Mouse (Mus musculus) embryonic stem cell, embryonic (primary cell): Measurements from ENCODE around the gene Tubgcp6.

ENCODE experiments used
- CTCF ChIA-PET, 4 experiments: fragments of 300-600 bp in 2 of 4; fragments of 350-600 bp in 2 of 4; sonication (Branson Sonifier 250); formaldehyde crosslinking; loops; one replicate each; lab custom pipeline; 2022; ENCODE audit warnings: inconsistent platforms in 2 of 4; lab: Charles Lee
- POLR2A ChIA-PET, 4 experiments: fragments of 300-600 bp in 2 of 4; fragments of 350-600 bp in 2 of 4; sonication (Branson Sonifier 250); formaldehyde crosslinking; loops; one replicate each; lab custom pipeline; 2022; ENCODE audit warnings: antibody characterized with exemption in 4 of 4, inconsistent platforms in 1 of 4; lab: Charles Lee

Tubgcp6 gene

GRCm38 (mm10) chr15:89131316-89131715, 8.4 kb upstream of the Tubgcp6 start:
- ChIA-PET POLR2A (interaction anchor here in 2 of 4 experiments (0.6 to 1.9 kb wide), 2 partner anchors 38 to 434 kb away, joined by 3 to 4 read pairs; no protein-coding TSS in a partner anchor), CTCF (interaction anchor here in 1 of 4 experiments (0.5 kb wide), 1 partner anchor 79 kb away, joined by 3 read pairs; no protein-coding TSS in a partner anchor)

DNA sequence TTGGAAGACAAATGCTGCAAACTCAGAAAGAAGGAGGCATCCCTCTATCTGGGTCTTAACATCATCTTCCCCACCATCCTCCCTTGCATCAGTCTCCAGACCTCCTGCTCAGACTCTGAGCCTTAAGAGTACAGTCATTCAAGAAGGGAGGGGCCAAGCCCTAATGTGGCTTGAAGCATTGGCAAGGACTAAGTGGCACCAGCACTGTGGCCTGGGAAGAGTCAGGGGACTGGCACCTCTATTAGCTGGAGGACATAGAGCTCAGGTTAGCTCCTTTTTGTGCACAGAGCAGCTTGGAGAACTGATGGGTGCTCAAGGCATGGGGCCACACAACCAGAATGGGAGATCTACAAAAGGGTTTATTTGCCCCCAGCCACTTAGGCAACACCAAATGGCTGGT, 7.3 kb upstream of the Tubgcp6 start:
- CTCF ChIA-PET, result interaction anchor here in 1 of 4 experiments (0.8 kb wide), 1 partner anchor 10 kb away, joined by 3 read pairs; no protein-coding TSS in a partner anchor

DNA sequence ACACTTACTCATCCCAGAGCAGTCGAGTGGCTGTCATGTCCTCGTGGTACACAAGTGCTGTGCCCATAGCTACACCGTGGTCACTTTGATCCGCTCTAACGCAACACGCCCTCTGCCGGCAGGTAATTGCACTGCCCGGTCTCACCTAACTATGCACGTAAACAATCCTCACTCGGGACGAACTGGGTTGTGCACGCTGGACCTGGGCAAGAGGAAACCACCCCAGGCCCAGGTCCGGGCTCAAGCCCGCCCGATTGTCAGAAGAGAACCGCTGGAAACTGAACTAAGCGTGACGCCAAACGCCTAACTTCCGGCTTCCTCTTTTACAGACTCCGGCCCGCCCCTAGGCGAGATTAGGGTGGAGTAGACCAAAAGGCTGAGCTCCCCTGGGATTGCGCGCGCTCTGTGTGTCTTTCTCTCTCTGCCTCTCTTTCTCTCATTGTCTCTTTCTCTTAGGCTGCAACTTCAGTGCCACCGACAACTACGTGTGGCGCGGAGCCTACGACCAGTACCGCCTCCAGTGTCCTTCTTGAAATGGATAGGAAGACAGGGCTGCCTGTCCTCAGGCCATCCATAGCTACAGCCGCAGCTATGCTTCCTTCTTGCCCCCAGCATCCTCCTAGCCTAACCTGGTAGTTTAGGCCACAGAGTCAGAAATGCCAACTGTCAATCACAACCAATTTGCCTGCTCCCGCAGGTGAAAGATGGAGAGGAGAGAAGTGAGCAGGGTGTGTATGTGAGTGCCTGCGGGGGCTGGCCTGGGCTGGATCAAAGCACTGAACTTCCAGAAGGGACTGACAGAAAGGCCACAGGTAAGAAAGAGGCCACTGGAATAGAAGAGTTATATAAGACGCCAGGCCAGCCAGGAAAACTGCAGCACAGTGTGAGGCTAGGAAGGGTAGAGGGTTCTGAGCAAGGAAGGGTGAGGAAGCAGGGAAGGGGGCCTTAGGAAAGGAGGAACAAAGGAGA, 5.8 kb upstream of the Tubgcp6 start, which contains the start of gene Hdac10:
Gene Hdac10 (minus strand): TSS at position 319 of the 969 bp plus-strand sequence.
- ChIA-PET CTCF (interaction anchor here (0.5 to 2.7 kb wide), 80 partner anchors 9 to 1504 kb away, joined by 3 to 22 read pairs (median 4); partner anchors contain the start of genes Mapk12 (in 4 of the 4), Dennd6b (in 2 of the 4), Mapk11 (in 2 of the 4) and Ppp6r2 (in 2 of the 4)), POLR2A (interaction anchor here (0.6 to 2.5 kb wide), 44 partner anchors 8 to 377 kb away, joined by 3 to 16 read pairs (median 4); partner anchors contain the start of genes Dennd6b (in 2 of the 4), Pim3 (in 2 of the 4), Ppp6r2 (in 2 of the 4) and Adm2 (in 1 of the 4))

More for the DNA sequence above, 7.3 kb upstream of the Tubgcp6 start:
- POLR2A ChIA-PET, result interaction anchor here in 2 of 4 experiments (0.5 to 2.5 kb wide), 2 partner anchors 9 to 82 kb away, joined by 3 to 6 read pairs; no protein-coding TSS in a partner anchor

- CTCF ChIA-PET, result interaction anchor here (0.5 to 2.7 kb wide), 34 partner anchors 10 to 385 kb away, joined by 3 to 22 read pairs (median 5); partner anchors contain the start of genes Mapk12 (in 3 of the 4), Ppp6r2 (in 2 of the 4), Dennd6b (in 1 of the 4) and Selenoo (in 1 of the 4)
- POLR2A ChIA-PET, result interaction anchor here in 3 of 4 experiments (0.6 to 2.4 kb wide), 18 partner anchors 19 to 376 kb away, joined by 3 to 11 read pairs (median 4); partner anchors contain the start of genes Dennd6b (in 1 of the 3), Mapk11 (in 1 of the 3), Pim3 (in 1 of the 3) and Sbf1 (in 1 of the 3)
Observed at GRCm38 (mm10) chr15:89127364-89127940, 4.5 kb upstream of the Tubgcp6 start.

- POLR2A ChIA-PET, result interaction anchor here in 1 of 4 experiments (0.8 to 1.5 kb wide), 2 partner anchors 84 to 233 kb away, joined by 3 read pairs; no protein-coding TSS in a partner anchor
Observed at GRCm38 (mm10) chr15:89126622-89127021, 3.7 kb upstream of the Tubgcp6 start.

GRCm38 (mm10) chr15:89125351-89125750, 2.4 kb upstream of the Tubgcp6 start:
- POLR2A ChIA-PET, result no interaction called here
- CTCF ChIA-PET, result interaction anchor here in 1 of 4 experiments (1.8 kb wide), 1 partner anchor 86 kb away, joined by 5 read pairs; the partner anchor contains the start of gene Ppp6r2

More at GRCm38 (mm10) chr15:89126622-89127021, 3.7 kb upstream of the Tubgcp6 start:
- CTCF ChIA-PET, result interaction anchor here in 2 of 4 experiments (0.5 to 2.7 kb wide), 4 partner anchors 16 to 298 kb away, joined by 3 to 14 read pairs (median 6); no protein-coding TSS in a partner anchor

DNA sequence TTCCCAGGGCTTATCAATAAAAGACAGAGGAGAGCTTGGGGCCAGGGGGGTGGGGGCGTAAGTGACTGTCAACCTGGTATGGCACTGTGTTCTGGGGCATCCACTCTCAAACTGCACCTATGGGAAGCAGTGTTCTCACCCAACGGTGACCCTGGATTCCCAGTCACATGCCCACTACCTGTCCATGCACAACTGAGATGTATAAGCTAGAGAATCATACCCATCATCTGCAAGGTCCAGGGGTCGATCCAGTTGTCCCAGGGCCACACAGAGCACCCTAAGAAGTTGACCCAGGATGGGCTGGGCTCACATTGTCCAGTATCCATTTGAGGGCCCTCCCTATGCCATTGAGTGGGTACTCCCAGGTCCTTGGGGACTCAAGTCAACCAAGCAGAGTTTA, 1.4 kb upstream of the Tubgcp6 start:
- CTCF ChIA-PET, result interaction anchor here in 2 of 4 experiments (0.6 to 2.2 kb wide), 6 partner anchors 19 to 297 kb away, joined by 3 to 12 read pairs (median 5); partner anchors contain the start of genes Dennd6b (in 1 of the 2), Mapk11 (in 1 of the 2) and Ppp6r2 (in 1 of the 2)
- POLR2A ChIA-PET, result interaction anchor here in 2 of 4 experiments (0.6 to 2.5 kb wide), 6 partner anchors 14 to 81 kb away, joined by 3 to 10 read pairs (median 6); partner anchors contain the start of gene Dennd6b (in 1 of the 2)

- POLR2A ChIA-PET, result interaction anchor here (0.5 to 2.5 kb wide), 38 partner anchors 9 to 415 kb away, joined by 3 to 10 read pairs (median 4); partner anchors contain the start of genes Alg12 (in 2 of the 4), Creld2 (in 2 of the 4), Mapk12 (in 2 of the 4) and Dennd6b (in 1 of the 4)
- CTCF ChIA-PET, result interaction anchor here in 3 of 4 experiments (0.5 to 2.2 kb wide), 13 partner anchors 14 to 296 kb away, joined by 3 to 12 read pairs (median 4); partner anchors contain the start of genes Dennd6b (in 2 of the 3) and Mapk11 (in 2 of the 3)
Observed at GRCm38 (mm10) chr15:89123595-89123994, 683 bp upstream of the Tubgcp6 start.

DNA sequence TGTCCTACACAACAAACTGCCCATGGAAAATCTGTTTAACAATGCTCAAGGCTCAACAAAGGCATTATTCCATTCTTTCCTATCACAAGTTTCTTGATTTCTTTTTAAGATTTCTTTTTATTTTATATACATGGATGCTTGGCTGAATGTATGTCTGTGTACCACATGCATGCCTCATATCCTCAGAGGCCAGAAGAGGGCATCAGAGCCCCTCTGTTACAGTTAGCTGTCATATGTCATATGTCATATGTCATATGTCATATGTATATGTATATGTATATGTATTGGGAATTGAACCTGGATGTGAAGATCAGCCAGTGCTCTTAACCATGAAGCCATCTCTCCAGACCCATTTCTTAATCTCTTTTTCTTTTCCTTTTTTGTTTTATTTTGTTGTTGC, 4.9 kb downstream of the Tubgcp6 start:
- POLR2A ChIA-PET, result interaction anchor here in 1 of 4 experiments (1.4 kb wide), 1 partner anchor 40 kb away, joined by 3 read pairs; no protein-coding TSS in a partner anchor

GRCm38 (mm10) chr15:89110147-89110546, 12.8 kb downstream of the Tubgcp6 start:
- ChIA-PET POLR2A (interaction anchor here in 3 of 4 experiments (0.7 to 4.0 kb wide), 11 partner anchors 8 to 282 kb away, joined by 3 to 21 read pairs (median 4); partner anchors contain the start of genes Tubgcp6 (in 2 of the 3), Hdac10 (in 1 of the 3) and Selenoo (in 1 of the 3)), CTCF (interaction anchor here (0.5 to 2.4 kb wide), 11 partner anchors 11 to 1074 kb away, joined by 3 to 14 read pairs (median 4); partner anchors contain the start of genes Hdac10 (in 2 of the 4), Alg12 (in 1 of the 4), Selenoo (in 1 of the 4) and Tubgcp6 (in 1 of the 4))

More for the DNA sequence above, 4.9 kb downstream of the Tubgcp6 start:
- CTCF ChIA-PET, result interaction anchor here in 2 of 4 experiments (0.7 to 1.3 kb wide), 2 partner anchors 10 to 11 kb away, joined by 3 to 8 read pairs; partner anchors contain the start of gene Hdac10 (in 1 of the 2)

DNA sequence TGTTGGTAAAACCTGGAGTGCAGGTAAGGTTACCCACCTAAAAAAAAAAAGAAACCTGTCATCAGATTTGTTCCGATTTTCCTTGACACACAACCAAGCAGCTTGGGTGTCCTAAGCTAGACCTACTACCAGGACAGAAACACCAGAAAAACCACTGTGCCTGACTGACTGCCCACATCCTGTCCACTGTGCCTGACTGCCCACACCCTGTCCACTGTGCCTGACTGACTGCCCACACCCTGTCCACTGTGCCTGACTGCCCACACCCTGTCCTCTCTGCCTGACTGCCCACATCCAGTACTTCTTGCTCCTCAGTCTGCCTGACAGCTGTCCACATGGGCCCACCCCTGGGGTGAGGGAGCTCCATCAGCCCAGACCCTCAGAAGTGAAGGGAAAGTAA, 15.9 kb downstream of the Tubgcp6 start:
- CTCF ChIA-PET, result interaction anchor here in 1 of 4 experiments (0.8 kb wide), 1 partner anchor 12 kb away, joined by 3 read pairs; no protein-coding TSS in a partner anchor
- POLR2A ChIA-PET, result interaction anchor here in 1 of 4 experiments (0.7 kb wide), 1 partner anchor 335 kb away, joined by 3 read pairs; no protein-coding TSS in a partner anchor

DNA sequence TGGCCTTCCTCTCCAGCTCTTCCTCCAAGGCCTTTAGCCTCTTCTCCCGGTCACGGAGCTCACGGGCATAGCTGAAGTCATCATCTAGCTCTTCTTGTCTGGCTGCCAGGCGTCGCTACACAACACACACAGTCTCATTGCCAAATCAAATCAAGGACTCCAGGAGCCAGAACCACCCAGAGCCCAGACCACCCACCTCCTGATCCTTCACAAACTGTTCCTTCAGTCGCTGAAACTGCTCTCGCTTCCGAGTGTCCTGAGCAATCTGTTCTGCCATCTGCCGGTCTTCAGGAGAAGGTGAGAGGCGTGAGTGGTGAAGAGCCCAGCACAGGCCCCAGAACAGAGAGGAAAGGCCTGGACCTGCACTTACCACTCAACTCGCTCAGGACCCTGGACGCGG, 16.8 kb downstream of the Tubgcp6 start:
- CTCF ChIA-PET, result interaction anchor here in 3 of 4 experiments (0.8 to 1.2 kb wide), 4 partner anchors 12 to 278 kb away, joined by 3 to 4 read pairs (median 3); partner anchors contain the start of gene Dennd6b (in 1 of the 3)
- POLR2A ChIA-PET, result interaction anchor here in 1 of 4 experiments (0.6 kb wide), 1 partner anchor 31 kb away, joined by 6 read pairs; the partner anchor contains the start of gene Trabd

GRCm38 (mm10) chr15:89104425-89104824, 18.5 kb downstream of the Tubgcp6 start:
- ChIA-PET POLR2A (interaction anchor here in 2 of 4 experiments (0.6 to 1.4 kb wide), 4 partner anchors 15 to 109 kb away, joined by 3 to 5 read pairs (median 3); partner anchors contain the start of genes Selenoo (in 1 of the 2) and Tubgcp6 (in 1 of the 2)), CTCF (interaction anchor here in 1 of 4 experiments (0.6 kb wide), 1 partner anchor 20 kb away, joined by 3 read pairs; no protein-coding TSS in a partner anchor)

DNA sequence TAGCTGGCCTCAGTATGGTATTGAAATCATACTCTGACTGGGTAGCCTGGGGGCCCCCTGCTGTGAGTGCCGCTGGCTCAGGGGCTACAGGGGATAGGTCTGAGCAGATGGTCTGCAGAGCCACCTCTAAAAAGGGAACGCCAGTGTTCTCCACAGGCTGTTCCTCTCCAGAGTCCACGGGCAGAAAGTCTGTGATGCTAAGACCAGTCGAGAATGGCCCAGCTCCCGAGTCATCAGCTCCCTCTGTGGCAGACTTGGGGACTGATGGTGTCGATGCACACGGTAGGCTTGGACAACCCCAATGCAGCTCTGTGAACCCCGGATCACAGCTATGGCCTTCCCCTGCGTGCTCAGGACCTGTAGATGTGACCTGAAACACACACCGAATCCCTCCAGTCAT, 19.0 kb downstream of the Tubgcp6 start:
- ChIA-PET CTCF (interaction anchor here in 2 of 4 experiments (0.6 kb wide), 2 partner anchors 105 to 303 kb away, joined by 4 to 8 read pairs; no protein-coding TSS in a partner anchor), POLR2A (interaction anchor here in 2 of 4 experiments (0.6 to 1.4 kb wide), 4 partner anchors 15 to 109 kb away, joined by 3 to 5 read pairs (median 3); partner anchors contain the start of genes Selenoo (in 1 of the 2) and Tubgcp6 (in 1 of the 2))

- ChIA-PET POLR2A (interaction anchor here in 1 of 4 experiments (1.1 to 2.4 kb wide), 4 partner anchors 7 to 37 kb away, joined by 3 to 12 read pairs (median 6); partner anchors contain the start of gene Selenoo), CTCF (interaction anchor here in 1 of 4 experiments (0.5 kb wide), 1 partner anchor 71 kb away, joined by 3 read pairs; no protein-coding TSS in a partner anchor)
Observed at GRCm38 (mm10) chr15:89102646-89103045, 20.3 kb downstream of the Tubgcp6 start.
